Mouse (Mus musculus): Measurements from ENCODE around the gene Gm49387.

- TF ChIP-seq CTCF (IDR thresholded peaks at IDR 0.05; ENCODE audit: extremely low read depth, insufficient read depth, low read length) (no peak), POLR2A (IDR thresholded peaks at IDR 0.05; ENCODE audit: extremely low read depth, insufficient read depth, low read length) (no peak)
Observed at GRCm38 (mm10) chr14:31555963-31556434, 84.7 kb downstream of the Gm49387 start.
